Mouse (Mus musculus) WW6 (cell line): ENCODE data around the gene Sf1.

Experiments used
- DNase-seq: peaks from one replicate; pipeline ENCODE4 v3.0.0-alpha.2; 2013; ENCODE audit warnings: low read depth, low spot score

Sf1 gene

DNA sequence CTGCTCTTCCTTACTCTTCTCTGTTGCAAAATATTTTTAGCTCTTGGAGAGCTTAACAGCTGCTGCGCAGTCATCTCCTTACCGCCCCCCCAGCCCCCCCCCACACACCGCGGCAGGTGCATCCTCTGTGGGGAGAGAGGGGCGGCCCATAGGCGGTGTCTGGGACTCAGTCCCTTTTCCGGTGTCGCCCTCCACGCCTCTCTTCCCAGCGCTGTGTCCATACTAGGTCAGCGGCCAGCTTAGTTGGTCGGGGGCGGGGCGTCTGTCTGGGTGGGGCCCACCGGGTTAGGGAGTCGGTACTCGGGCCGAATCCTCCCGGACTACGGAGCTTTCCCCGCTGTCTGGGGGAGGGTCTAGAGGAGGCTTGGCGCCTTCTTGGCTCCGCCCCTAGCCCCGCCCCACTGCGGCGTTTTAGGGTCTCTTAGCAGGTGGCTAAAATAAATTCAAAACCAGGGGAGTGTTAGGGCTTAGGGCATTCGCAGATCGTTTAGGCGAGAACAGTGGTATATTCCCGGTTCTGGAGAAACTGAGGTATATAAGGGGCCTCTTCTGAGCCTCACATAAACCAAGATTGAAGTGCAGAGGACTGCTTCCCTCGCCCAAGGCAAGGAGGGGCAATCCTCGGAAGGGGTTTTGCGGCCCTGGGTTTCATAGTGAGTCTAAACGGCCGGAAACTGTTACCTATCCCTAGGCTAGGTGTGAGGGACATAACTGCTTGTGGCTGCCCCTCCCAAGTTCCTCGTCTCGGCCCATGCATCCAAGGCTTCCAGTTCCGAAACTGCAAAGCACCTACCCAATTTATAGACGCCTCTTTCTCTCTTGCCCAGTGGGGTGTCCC lies 35.2 kb downstream of the Sf1 start:
- no peak for DNase-seq

DNA sequence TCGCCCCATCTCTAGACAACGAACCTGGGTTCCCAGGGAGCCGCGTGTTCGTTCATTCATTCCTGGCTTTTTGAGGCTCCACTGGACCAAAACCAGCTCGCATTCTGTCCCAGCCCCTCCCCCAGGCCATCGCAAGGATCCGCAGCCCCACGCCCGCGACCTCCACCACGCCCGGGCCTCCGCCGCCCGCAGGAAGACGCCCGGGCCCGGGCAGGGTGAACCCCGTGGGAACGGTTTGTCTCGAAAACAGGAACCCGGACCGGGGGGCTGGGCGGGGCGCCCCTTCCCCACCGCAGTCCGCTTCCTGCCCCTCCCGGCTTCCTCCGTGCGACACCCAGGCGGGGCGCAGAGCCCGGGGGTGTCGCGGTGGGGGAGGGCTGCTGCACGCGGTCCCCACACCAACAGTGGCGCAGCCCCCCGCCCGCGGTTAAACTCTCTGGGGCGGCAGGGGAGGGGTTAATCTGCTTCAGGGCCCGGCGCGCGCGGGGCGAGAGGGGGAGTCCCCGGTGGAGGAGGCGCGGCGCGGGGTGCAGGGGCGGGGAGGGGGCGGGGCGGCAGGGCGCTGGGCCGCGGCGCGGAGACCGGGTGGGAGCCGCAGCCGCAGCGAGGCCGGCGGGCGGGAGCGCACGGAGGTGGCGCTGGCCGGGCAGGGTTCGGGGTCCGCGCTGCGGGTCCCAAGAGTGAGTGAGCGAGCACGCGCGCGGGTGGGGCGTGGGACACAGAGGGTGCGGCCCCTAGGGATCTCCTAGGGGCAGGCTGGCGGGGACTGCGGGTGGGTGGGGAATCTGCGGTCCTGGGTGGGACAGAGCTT lies 36.0 kb downstream of the Sf1 start, which contains the start of gene Rasgrp2:
Gene Rasgrp2, plus strand, starts transcription at position 56 of the 811 bp plus-strand sequence.
- no peak for DNase-seq

DNA sequence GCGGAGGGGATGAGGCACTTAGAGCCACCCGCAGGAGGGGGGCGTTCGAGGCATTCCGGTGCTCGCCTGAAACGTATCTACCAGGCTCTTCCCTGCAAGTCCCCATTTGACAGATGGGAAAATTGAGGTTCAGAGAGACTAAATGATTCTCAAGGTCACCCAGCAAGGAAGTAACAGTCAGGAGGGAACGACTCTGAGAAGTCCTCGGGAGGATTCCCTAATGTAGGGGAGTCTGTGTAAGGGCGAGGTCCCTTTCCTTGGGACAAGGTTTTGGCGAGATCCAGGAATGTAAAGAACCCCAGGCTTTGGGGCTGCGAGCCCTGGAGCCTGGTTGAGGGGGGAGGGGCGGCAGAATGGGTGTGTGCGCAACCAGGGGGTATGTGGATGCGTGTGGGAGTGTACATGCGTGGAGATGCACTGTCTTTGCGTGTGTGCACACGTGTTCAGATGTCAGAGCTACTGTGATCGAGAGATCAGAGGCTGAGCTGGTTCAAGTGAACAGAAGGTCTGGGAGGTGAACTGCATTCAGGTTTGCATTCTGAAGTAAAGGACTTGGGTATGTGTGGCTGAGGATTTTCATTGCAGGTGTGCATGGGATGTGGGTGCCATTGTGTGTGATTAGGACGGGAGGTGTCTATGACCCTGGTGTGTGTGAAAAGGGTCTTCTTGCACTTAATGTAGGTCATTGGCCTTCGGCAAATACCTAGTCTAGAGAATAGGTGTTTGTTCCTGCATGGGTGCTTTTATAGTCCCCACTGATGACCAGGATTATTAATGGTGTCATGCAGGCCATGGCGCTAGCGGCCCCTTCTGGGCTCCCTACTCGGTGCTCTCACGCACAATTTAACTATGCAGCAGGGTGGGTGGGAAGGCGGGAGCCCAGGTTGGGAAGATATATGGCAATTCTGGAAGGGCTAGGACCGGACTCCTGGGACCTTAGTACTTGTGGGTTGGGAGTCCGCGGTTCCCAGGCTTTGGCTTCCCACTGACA lies 36.9 kb downstream of the Sf1 start:
- no peak for DNase-seq

DNA sequence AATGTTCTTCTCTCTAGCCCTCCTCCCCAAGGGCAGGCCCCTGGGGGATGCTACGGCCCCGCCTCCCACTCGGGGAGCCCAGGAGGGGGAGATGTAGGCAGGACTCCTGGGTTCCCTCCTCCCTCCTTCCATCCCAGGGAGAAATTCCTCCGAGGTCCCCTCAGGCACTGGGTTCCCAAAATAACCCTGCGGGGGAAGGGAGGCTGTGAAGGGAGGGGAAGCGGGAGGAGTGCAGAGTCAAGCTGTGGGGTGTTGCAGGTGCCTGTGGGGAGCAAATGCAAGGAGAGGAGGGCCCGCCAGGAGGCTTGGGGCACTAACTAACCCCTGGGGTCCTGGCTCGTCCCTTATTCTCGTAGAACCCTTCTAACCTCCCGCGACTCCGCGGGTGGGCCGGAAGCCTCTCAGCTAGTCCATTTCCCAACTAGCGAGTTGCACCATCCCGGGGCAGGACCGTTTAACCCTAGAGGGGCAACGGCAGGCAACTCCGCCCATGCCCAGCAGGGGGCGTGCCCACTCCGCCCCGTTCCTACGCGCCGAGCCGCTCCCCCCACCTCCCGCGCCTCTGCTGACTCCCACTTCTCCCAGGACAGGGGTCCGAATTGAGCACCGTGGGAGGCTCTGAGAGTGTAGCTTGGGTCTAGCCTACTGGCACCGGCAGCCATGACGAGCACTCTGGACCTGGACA lies 37.8 kb downstream of the Sf1 start:
- DNase-seq = peak; percentile 56

DNA sequence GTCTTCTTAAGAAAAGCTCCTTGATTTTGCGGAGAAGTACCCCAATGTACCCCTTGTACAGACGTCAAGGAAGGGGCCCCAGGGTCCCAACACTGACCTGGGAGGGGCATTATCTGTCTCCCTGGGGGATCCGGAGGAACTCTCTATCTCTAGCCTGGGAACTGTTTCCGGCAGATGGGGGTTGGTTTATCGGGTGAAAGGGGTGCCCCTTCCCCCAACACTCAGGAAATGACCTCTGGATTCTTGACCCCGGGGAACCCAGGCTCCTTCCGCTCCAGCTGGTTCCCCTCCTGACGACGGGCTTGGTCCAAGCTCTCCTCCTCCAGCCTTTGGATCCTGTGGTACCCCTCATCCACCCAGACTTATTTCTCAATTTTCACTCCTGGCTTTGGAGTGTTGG lies 38.5 kb downstream of the Sf1 start:
- no peak for DNase-seq

DNA sequence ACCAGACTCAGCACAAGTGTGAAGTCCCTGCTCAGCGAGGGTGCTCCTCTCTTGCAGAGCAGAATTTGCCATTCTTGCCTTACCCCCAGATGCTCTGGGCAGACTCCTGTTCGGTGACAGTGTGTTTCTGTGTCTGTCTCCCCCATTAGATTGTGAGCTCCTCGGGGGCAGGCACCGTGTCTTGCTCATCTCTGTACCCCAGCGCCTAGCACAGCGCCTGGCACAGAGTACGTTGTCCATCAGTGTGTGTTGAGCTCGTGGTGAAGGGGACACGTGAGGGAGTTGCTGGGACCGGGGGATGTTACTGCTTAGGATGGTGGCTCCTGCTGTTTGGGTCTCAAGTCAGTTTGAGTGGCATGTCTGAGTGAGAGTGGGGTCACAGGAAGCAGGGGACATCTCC lies 40.4 kb downstream of the Sf1 start:
- no peak for DNase-seq

DNA sequence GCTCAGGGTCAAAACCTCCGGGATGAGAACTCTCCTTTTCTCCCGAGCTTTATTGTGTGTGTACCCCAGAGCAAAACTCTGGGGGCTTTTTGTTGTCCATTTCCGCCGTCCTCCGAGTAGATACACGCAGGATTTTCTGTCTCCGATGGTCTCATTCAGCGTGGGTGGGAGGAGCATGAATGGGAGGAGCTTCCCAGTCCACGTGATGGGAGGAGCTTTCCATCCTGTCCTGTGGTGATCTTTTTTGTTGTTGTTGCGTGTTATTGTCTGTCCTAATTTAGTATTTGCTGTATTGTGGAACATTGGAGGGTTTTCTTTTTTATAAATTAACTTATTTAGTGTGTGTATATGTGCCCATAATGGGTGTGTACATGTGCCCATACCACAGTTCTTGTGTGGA lies 41.9 kb downstream of the Sf1 start:
- no peak for DNase-seq

DNA sequence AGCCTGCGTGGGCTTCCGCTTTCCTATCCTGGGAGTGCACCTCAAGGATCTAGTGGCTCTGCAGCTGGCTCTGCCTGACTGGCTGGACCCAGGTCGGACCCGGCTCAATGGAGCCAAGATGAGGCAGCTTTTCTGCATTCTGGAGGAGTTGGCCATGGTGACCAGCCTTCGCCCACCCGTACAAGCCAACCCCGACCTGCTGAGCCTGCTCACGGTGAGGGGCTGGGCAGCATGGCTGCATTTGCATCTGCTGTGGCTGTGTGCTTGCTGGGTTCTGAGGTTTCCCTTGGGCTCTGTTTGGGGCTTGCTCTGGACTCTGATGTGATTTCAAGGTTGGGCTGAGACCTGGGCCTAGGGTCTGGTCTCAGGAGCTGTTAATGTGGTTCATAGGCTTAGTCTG lies 43.6 kb downstream of the Sf1 start:
- no peak for DNase-seq

DNA sequence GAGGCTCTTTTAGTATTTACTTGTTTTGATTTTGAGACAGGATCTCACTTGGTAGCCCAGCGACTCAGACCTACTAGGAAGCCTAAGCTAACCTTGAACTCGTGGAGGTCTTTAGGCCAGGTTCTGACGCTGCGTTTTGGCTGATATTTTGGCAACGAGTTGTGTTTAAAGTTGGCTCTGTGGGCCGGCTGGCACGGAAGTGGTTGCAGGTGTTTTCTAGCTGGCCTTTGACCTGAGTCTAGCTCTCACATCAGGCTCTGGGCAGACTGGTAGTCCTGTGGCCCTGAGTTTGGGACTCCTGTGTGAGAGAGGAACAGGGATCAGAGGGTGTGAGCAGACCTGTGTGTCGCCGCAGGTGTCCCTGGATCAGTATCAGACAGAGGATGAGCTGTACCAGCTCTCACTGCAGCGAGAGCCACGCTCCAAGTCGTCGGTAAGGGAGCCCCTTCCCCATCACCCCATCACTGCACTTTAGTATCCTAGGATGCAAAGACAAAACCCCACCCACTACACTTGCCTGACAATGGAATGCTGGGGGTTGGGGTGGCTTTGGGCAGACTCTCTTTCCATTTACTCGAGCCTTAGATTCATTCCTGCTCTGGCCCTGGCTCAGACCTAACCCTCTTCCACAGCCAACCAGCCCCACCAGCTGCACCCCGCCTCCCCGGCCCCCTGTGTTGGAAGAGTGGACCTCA lies 44.5 kb downstream of the Sf1 start:
- no peak for DNase-seq

DNA sequence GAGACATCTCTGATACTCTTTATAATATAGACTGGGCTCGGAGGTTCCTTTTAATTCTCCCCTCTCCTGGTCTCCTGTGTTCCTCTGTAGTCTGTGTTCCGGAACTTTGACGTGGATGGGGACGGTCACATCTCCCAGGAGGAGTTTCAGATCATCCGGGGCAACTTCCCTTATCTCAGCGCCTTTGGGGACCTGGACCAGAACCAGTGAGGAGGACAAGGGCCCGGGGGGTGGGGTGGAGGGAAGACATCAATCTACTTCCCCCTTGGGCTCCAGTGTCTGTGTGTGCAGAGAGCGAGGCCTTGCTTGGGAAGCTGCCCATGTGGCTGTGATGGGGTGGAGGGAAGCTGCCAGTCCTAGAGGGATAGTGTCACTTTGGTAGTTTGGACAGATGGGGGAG lies 45.3 kb downstream of the Sf1 start:
- DNase-seq = no peak

DNA sequence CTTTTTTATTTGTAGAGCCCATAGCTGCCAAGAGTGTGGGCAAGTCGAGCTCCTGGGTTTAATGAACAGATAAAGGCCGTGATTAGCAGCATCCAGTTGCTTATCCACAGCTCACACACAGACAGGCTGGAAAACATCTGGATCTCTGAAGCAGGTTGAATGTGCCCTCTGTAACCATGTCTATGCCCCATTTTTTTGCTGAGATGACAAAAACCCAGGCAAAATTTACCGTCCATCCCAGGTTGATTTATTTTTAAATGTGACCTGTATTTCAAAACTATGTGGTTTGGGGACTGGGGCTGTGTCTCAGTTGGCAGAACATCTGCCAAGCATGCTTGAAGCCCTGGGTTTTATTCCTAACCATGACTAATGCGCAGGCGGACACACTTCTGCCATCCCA lies 45.7 kb downstream of the Sf1 start:
- no peak for DNase-seq

DNA sequence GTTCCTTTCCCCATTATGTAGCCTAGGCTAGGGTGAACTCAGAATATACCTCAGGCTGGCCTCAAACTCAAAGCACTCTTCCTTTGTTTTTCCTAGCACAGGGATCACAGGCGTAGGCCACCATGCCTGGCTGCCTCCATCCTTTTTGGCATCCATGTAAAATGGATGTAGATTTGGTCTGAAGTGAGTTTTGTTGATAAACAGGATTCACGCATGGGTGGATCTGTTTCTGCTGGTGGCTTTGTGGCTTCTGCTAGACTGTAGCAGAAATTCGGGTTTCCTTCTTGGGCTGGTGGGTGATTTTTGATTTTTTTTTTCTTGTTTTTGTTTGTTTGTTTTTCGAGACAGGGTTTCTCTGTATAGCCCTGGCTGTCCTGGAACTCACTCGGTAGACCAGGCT lies 46.4 kb downstream of the Sf1 start:
- DNase-seq = no peak

DNA sequence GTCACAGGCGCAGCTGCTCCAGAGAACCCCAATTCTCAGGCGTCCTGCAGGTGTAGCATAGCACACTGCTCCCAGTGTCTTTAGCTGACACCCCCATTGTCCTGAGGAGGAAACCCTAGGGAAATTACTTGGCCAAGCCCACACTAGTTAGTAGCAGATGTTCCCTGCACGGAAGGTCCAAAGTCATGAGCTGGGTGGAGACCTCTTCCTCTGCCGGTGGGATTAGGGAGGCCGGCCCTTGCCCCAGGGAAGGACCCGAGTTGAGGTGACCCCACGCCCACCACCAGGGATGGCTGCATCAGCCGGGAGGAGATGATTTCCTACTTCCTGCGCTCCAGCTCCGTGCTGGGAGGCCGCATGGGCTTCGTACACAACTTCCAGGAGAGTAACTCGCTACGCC lies 49.3 kb downstream of the Sf1 start:
- no peak for DNase-seq

DNA sequence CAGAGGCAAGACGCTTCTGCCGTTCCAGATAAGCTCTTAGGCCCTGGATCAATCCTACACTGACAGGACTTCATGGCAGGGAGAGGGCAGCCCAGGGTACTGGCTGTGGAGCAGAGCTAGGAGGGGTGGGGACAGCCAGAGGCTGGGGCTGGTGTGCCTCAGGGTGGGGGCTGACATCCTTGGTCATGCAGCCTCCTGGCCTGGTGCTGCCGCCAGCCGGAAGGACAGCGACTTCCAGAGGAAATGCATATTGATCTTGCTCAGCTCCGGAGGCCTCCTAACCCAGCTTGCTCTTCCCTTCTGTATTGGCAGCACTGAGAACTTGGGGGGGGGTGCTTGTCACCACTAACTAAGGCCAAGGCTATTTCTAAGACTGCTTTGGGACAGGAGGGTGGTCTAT lies 52.0 kb downstream of the Sf1 start:
- DNase-seq = no peak

DNA sequence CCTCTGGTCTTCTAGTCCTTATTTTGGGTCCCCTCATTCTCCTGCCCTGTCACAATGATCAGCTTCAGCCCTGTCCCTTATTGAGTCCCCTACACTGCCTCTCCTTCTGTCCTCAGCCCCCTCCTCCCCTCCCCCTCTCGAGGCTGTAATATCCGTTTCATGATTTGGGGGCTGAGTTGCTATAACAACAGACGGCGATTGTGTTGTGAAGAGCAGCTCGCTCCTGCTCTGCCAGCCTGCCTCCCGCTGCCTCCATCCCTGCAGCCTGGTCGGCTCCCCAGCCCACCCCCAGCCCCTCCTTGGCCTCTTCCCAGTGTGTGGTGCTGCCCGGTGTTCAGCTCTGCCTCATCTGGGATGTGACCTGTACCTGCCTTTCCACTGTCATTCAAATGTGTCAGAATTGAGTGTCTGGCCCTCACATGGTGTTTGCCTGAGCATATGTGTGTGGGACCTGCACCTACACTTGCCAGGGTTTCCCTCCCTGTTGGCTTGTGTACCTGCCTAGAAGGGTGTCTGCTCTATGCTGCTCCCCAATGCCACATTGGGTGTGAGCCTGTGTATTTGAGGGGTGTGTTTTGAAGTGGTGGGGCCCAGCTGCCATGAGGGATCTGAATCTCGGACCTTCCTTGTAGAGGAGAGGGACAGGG lies 52.8 kb downstream of the Sf1 start:
- DNase-seq = no peak

DNA sequence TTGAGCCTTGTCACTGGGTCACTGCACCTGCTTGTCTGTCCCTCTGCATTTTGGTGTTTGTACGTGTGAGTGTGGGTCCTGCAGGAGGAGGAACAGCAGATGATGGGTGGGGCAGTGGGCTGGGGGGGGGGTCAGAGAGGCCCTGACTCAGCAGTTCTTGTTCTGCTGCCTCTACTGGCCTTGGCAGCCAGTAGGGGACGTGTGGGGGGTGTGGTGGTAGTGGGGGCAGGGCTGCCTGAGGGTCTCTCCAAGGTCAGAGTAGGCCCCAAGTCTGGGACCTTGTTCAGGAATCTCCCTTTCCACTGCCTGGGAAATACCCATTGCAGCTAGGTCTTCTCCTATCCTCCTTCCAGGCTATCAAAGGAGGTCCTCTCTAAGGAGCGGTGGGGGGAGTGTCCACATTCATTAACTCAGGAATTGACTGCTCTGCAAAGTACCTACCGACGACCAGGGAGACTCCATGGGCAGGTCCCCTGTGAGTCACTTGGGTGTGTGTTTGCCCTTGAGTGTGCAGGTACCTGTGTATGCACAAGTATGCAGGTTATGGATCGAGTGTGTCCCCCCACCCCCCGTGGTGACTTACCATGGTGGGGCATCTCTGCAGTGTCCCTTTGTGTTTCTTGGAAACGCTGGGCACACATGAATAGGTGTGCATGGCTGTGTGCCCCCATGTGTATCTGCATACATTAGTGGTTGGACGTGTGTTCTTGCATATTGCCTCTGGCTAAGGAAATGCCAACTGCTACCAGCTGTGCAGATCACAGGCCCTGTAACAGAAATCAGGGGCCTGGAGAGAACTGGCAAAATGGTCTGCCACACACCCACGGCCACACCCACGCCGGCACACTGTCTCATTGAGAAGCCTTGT lies 53.6 kb downstream of the Sf1 start:
- DNase-seq = no peak

DNA sequence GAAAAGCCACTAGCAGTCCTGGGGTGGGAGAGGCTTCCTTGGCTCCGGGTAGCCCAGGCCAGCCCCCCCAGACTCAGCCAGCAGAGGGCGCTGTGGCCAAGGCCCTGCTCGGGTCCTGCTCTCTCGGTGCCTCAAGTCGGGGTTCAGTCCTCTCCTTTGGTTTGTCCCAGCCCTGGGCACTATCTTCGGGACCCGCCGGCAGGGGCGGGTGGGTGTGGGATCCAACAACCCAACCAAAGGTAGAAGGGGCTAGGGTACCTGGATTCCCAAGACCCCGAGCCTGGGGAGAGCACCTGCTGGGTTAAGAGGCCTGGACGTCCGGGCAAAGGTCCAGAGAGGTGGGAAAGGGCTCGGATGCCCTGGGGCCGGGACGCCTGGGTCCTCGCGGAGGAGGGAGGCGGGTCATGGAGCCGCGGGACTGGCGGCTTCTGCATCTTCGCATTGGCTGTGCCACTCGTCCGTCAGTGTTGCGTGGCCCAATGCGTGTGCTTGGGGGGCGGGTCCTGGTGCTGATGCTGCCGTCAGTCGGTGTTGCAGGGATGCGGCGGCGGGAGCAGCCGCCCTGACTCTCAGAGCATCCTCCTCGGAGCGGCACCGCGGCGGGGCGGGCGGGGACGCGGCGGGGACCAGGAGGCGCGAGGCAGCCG lies 54.9 kb downstream of the Sf1 start, which contains the start of gene Nrxn2:
Gene Nrxn2, plus strand, starts transcription at position 499 of the 647 bp plus-strand sequence.
- DNase-seq = peak; percentile 79

DNA sequence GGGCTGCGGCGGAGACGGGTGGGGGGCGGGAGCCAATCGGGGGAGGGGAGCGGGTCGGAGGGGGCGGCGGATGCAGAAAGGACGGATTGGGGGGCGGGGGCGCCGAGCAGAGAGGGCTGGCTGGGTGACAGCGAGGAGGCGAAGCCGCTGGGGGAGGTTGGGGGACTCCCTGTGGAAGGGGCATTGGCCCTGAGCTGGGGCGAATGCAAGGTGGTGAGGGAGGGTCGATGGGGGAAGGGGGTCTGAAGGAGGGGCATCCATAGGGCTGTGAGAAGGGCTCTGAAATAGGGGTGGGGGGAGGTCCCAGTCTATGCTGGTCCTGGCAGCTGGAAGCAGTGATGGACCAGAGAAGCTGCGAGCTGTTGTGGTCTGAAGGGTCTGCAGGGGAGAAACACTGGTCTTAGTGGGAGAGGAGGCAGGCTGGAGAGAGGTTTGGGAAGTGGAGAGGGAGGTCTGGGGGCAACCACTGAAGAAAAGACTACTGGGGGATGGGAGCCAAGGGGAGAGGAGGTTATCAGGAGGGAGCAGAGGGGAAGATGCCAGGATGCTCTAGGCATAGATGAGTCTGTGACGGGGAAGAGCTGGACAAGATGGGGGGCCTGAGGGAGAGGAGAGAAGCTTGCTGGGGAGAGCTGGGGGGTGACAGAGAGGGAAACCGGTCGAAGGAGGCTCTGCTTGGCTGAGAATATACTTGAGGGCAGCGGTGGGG lies 55.6 kb downstream of the Sf1 start:
- no peak for DNase-seq
